Mouse (Mus musculus) liver, adult 2 months (tissue): Measurements from ENCODE around the gene Tmem147.

ENCODE experiments used
- CTCF ChIP-seq: fragments of 200-500 bp; IDR thresholded peaks from 2 replicates; pipeline ENCODE4 v1.5.1; 2011; ENCODE audit warnings: low read depth, low read length, control low read depth
- POLR2A ChIP-seq: fragments of 200-500 bp; IDR thresholded peaks from 2 replicates; pipeline ENCODE4 v1.6.1; 2011; ENCODE audit warnings: low read length, control low read depth; ENCODE audit not compliant: insufficient read depth; ENCODE audit errors: extremely low read depth

DNA sequence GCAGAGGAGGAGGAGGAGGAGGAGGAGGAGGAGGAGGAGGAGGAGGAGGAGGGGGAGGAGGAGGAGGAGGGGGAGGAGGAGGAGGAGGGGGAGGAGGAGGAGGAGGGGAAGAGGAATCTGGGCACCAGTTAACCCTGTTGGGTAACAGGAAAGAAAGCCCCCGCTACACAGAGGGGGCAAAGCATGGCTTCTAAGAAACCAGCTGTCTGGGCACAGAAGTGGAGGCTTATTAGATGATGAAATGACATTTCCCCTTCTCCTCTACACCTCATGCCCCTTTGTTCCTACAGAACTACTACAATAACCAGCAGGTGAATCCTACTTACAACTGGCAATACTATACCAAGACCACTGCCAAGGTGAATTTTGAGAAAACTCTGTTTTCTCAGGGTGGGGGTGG is 48.6 kb upstream of the Tmem147 start:
- TF ChIP-seq CTCF (no peak), POLR2A (no peak)
